Mouse (Mus musculus) embryonic fibroblast, embryonic 13.5 days (primary cell): ENCODE data around the gene Zdhhc19.

Source experiments
- CTCF ChIP-seq: IDR thresholded peaks from 2 replicates; pipeline ENCODE4 v1.5.1; 2011; ENCODE audit warnings: mild to moderate bottlenecking, control low read depth, low read length, moderate library complexity, borderline replicate concordance; ENCODE audit not compliant: insufficient read depth
- POLR2A ChIP-seq: IDR thresholded peaks from 2 replicates; pipeline ENCODE4 v1.6.1; 2011; ENCODE audit warnings: low read depth, mild to moderate bottlenecking, control low read depth, low read length, moderate library complexity

GRCm38 (mm10) chr16:32520372-32520748, 24.3 kb downstream of the Zdhhc19 start:
- TF ChIP-seq CTCF (no peak), POLR2A (no peak)
